Comparison of ENCODE assay signal across 8 mouse cellular contexts in genomic region chr12:85698179-85698578, GRCm38 (mm10). TPM values are rescaled to one million over a fixed set of nuclear protein-coding genes. Genes with fewer than 3 reads are reported as not detected.
DNase-seq lines count a peak whose midpoint lies in the region; ATAC-seq and TF ChIP-seq lines count a peak whose summit lies in the region.
"Not testable (repeated sequence)": the region's sequence is repeated elsewhere in the genome, so short reads cannot be mapped to it uniquely, and the experiment has no call there.

No protein-coding gene starts in this region.

- not testable (repeated sequence) for TF ChIP-seq CTCF in hindbrain, postnatal 0 days (IDR thresholded peaks at IDR 0.05; ENCODE audit: low read depth); lung, adult 2 months (IDR thresholded peaks at IDR 0.05; ENCODE audit: insufficient read depth, low read length)

- H3K4me1 ChIP-seq in embryonic facial prominence, embryonic 10.5 days; forebrain, embryonic 13.5 days; heart, embryonic 13.5 days; hindbrain, postnatal 0 days (ENCODE audit: insufficient read depth, low read length); limb, embryonic 11.5 days (ENCODE audit: control insufficient read depth, insufficient read depth, low read length); lung, adult 2 months (ENCODE audit: control insufficient read depth, insufficient read depth, low read length); midbrain, embryonic 14.5 days (ENCODE audit: control insufficient read depth, insufficient read depth, low read length); stomach, embryonic 14.5 days (ENCODE audit: control insufficient read depth, insufficient read depth, low read length): not testable (repeated sequence)

- DNase-seq in embryonic facial prominence, embryonic 10.5 days (ENCODE audit: low spot score); hindbrain, postnatal 0 days (ENCODE audit: low spot score); limb, embryonic 11.5 days (ENCODE audit: low spot score); lung, adult 2 months; midbrain, embryonic 14.5 days: not testable (repeated sequence)

- not testable (repeated sequence) for TF ChIP-seq POLR2A in lung, adult 2 months (IDR thresholded peaks at IDR 0.05; ENCODE audit: borderline replicate concordance, extremely low read depth, low read depth, low read length)

- peak; percentile 65 for ATAC-seq in forebrain, embryonic 13.5 days
- ATAC-seq in heart, embryonic 13.5 days (ENCODE audit: extremely low read depth, insufficient number of reproducible peaks, low FRiP score, low TSS enrichment), result peak; percentile 79
- ATAC-seq in hindbrain, postnatal 0 days, result peak; percentile 86
- ATAC-seq in limb, embryonic 11.5 days (ENCODE audit: insufficient number of reproducible peaks, low FRiP score, low TSS enrichment, low read depth), result peak; percentile 81; the same call in 1 of the 2 replicates
- 0 out of 2 replicates have a peak, but pooled peaks have one; percentile 31 for ATAC-seq in midbrain, embryonic 14.5 days (ENCODE audit: low FRiP score, low TSS enrichment)
- ATAC-seq in stomach, embryonic 14.5 days (ENCODE audit: insufficient number of reproducible peaks, insufficient read depth, low FRiP score, low read depth), result peak; percentile 85

- peak overlapping the region; percentile 41 for H3K4me3 ChIP-seq in embryonic facial prominence, embryonic 10.5 days
- H3K4me3 ChIP-seq in forebrain, embryonic 13.5 days; hindbrain, postnatal 0 days (ENCODE audit: low read length); midbrain, embryonic 14.5 days (replicated peaks; ENCODE audit: low read depth, low read length); stomach, embryonic 14.5 days (ENCODE audit: low read depth, low read length): not testable (repeated sequence)
- H3K4me3 ChIP-seq in heart, embryonic 13.5 days, result peak overlapping the region; percentile 41
- 0 out of 2 replicates have a peak overlapping the region, but pooled peaks have one; percentile 3 for H3K4me3 ChIP-seq in limb, embryonic 11.5 days (ENCODE audit: low read depth, low read length)
- H3K4me3 ChIP-seq in lung, adult 2 months (replicated peaks; ENCODE audit: extremely low read depth, low read depth, low read length), result peak overlapping the region; percentile 40

- H3K36me3 ChIP-seq in embryonic facial prominence, embryonic 10.5 days (replicated peaks); forebrain, embryonic 13.5 days (ENCODE audit: poor library complexity, severe bottlenecking); heart, embryonic 13.5 days; hindbrain, postnatal 0 days (ENCODE audit: insufficient read depth, low read length); limb, embryonic 11.5 days (ENCODE audit: control insufficient read depth, insufficient read depth, low read length); midbrain, embryonic 14.5 days (ENCODE audit: control insufficient read depth, insufficient read depth, low read length); stomach, embryonic 14.5 days (ENCODE audit: control insufficient read depth, insufficient read depth, low read length): not testable (repeated sequence)

- H3K27ac ChIP-seq in embryonic facial prominence, embryonic 10.5 days (replicated peaks); forebrain, embryonic 13.5 days; hindbrain, postnatal 0 days; limb, embryonic 11.5 days (replicated peaks; ENCODE audit: low read depth, low read length); midbrain, embryonic 14.5 days (replicated peaks; ENCODE audit: low read depth, low read length); stomach, embryonic 14.5 days (ENCODE audit: low read length): not testable (repeated sequence)
- peak overlapping the region; percentile 39; the same call in 1 of the 2 replicates for H3K27ac ChIP-seq in heart, embryonic 13.5 days (replicated peaks)

- H3K4me2 ChIP-seq in forebrain, embryonic 13.5 days, result peak overlapping the region; percentile 43
- peak overlapping the region; percentile 58 for H3K4me2 ChIP-seq in heart, embryonic 13.5 days
- H3K4me2 ChIP-seq in hindbrain, postnatal 0 days (ENCODE audit: low read depth, low read length), result peak overlapping the region; percentile 37; the same call in 1 of the 2 replicates
- H3K4me2 ChIP-seq in limb, embryonic 11.5 days (ENCODE audit: low read depth, severe bottlenecking), result peak overlapping the region; percentile 10; the same call in 1 of the 2 replicates
- peak overlapping the region; percentile 31; the same call in 1 of the 2 replicates for H3K4me2 ChIP-seq in midbrain, embryonic 14.5 days (ENCODE audit: low read length)
- peak overlapping the region; percentile 37 for H3K4me2 ChIP-seq in stomach, embryonic 14.5 days (replicated peaks; ENCODE audit: low read depth, low read length)

- H3K9ac ChIP-seq in forebrain, embryonic 13.5 days; hindbrain, postnatal 0 days (replicated peaks; ENCODE audit: low read length); limb, embryonic 11.5 days (ENCODE audit: low read length); midbrain, embryonic 14.5 days (replicated peaks; ENCODE audit: low read length); stomach, embryonic 14.5 days (replicated peaks; ENCODE audit: low read depth, low read length): not testable (repeated sequence)
- H3K9ac ChIP-seq in heart, embryonic 13.5 days, result peak overlapping the region; percentile 63; the same call in 1 of the 2 replicates

- H3K9me3 ChIP-seq in embryonic facial prominence, embryonic 10.5 days; forebrain, embryonic 13.5 days (replicated peaks); heart, embryonic 13.5 days; hindbrain, postnatal 0 days (ENCODE audit: low read length); limb, embryonic 11.5 days (ENCODE audit: control insufficient read depth, low read length); midbrain, embryonic 14.5 days (ENCODE audit: control insufficient read depth, low read length); stomach, embryonic 14.5 days (ENCODE audit: control insufficient read depth, low read depth, low read length): not testable (repeated sequence)

- 21% methylated on average over 15 of the region's 37 CpGs for WGBS in embryonic facial prominence, embryonic 10.5 days
- 32% methylated on average over 15 of the region's 37 CpGs for WGBS in forebrain, embryonic 13.5 days
- 14% methylated on average over 13 of the region's 37 CpGs for WGBS in heart, embryonic 13.5 days
- 41% methylated on average over 9 of the region's 37 CpGs for WGBS in hindbrain, postnatal 0 days
- WGBS in limb, embryonic 11.5 days, result 41% methylated on average over 10 of the region's 37 CpGs
- WGBS in lung, adult 2 months, result 7% methylated on average over 12 of the region's 37 CpGs
- WGBS in midbrain, embryonic 14.5 days, result 25% methylated on average over 12 of the region's 37 CpGs
- 21% methylated on average over 9 of the region's 37 CpGs for WGBS in stomach, embryonic 14.5 days

- H3K27me3 ChIP-seq in embryonic facial prominence, embryonic 10.5 days (replicated peaks; ENCODE audit: low read depth, poor library complexity, severe bottlenecking); forebrain, embryonic 13.5 days; heart, embryonic 13.5 days (replicated peaks); hindbrain, postnatal 0 days (ENCODE audit: insufficient read depth, low read length); limb, embryonic 11.5 days (ENCODE audit: control insufficient read depth, insufficient read depth, low read length); midbrain, embryonic 14.5 days (ENCODE audit: control insufficient read depth, insufficient read depth, low read length); stomach, embryonic 14.5 days (ENCODE audit: control insufficient read depth, insufficient read depth, low read length): not testable (repeated sequence)

RNA-seq across cellular contexts. Expression of gene Batf, which starts 11.7 kb away (rescaled TPM):
- polyA plus RNA-seq in embryonic facial prominence, embryonic 10.5 days (2016; fragmentation: Nextera tagmentation; extraction: Ambion mirVana), result 2.4 and 2.6 TPM in 2 replicates
- polyA plus RNA-seq in forebrain, embryonic 13.5 days (2015; fragmentation: Nextera tagmentation; extraction: Ambion mirVana), result 0.38 and 0.53 TPM in 2 replicates
- polyA plus RNA-seq in heart, embryonic 13.5 days (2015; fragmentation: Nextera tagmentation; extraction: Ambion mirVana), result 5.3 and 6.7 TPM in 2 replicates
- total RNA-seq in hindbrain, postnatal 0 days (2014; rRNA removed), result 0.54 TPM in 1 of 2 replicates, not detected in the other
- polyA plus RNA-seq in hindbrain, postnatal 0 days (2015; fragmentation: Nextera tagmentation; extraction: Ambion mirVana), result 1.0 and 1.5 TPM in 2 replicates
- polyA plus RNA-seq in limb, embryonic 11.5 days (2014; fragmentation: Nextera tagmentation; extraction: Ambion mirVana), result 1.1 and 1.5 TPM in 2 replicates
- 8.7 and 10.5 TPM in 2 replicates for polyA plus RNA-seq in lung, adult 2 months (2012; rRNA removed)
- 0.68 TPM in 1 of 2 replicates, not detected in the other for polyA plus RNA-seq in midbrain, embryonic 14.5 days (2014; fragmentation: Nextera tagmentation; extraction: Ambion mirVana)
- polyA plus RNA-seq in stomach, embryonic 14.5 days (2014; fragmentation: Nextera tagmentation; extraction: Ambion mirVana), result 2.6 and 4.3 TPM in 2 replicates

RNA-seq across cellular contexts. Expression of gene Flvcr2, which starts 48.2 kb away (rescaled TPM):
- 0.74 and 0.88 TPM in 2 replicates for polyA plus RNA-seq in embryonic facial prominence, embryonic 10.5 days (2016; fragmentation: Nextera tagmentation; extraction: Ambion mirVana)
- 2.2 and 2.6 TPM in 2 replicates for polyA plus RNA-seq in forebrain, embryonic 13.5 days (2015; fragmentation: Nextera tagmentation; extraction: Ambion mirVana)
- polyA plus RNA-seq in heart, embryonic 13.5 days (2015; fragmentation: Nextera tagmentation; extraction: Ambion mirVana), result 5.4 and 5.7 TPM in 2 replicates
- 4.1 and 9.5 TPM in 2 replicates for total RNA-seq in hindbrain, postnatal 0 days (2014; rRNA removed)
- 4.1 and 4.3 TPM in 2 replicates for polyA plus RNA-seq in hindbrain, postnatal 0 days (2015; fragmentation: Nextera tagmentation; extraction: Ambion mirVana)
- 1.1 and 1.4 TPM in 2 replicates for polyA plus RNA-seq in limb, embryonic 11.5 days (2014; fragmentation: Nextera tagmentation; extraction: Ambion mirVana)
- polyA plus RNA-seq in lung, adult 2 months (2012; rRNA removed), result 11.6 and 12.7 TPM in 2 replicates
- polyA plus RNA-seq in midbrain, embryonic 14.5 days (2014; fragmentation: Nextera tagmentation; extraction: Ambion mirVana), result 2.9 and 4.5 TPM in 2 replicates
- 0.77 and 1.2 TPM in 2 replicates for polyA plus RNA-seq in stomach, embryonic 14.5 days (2014; fragmentation: Nextera tagmentation; extraction: Ambion mirVana)

Comparison
In these comparisons a context has a peak if more than half of its experiments do, and no peak if none do; other contexts are left out.
1. ATAC-seq: peak in every context shown above with its lines; median percentile 86 in hindbrain, postnatal 0 days; 85 in stomach, embryonic 14.5 days; 81 in limb, embryonic 11.5 days; 79 in heart, embryonic 13.5 days; 65 in forebrain, embryonic 13.5 days; 31 in midbrain, embryonic 14.5 days.